Mouse (Mus musculus): ENCODE measurements at regions not wholly inside any gene's neighbourhood (a gene's known extent, or its start where the extent isn't known, plus 50 kb on each side); places are given as distances from the start of the nearest gene placed in this dataset.

- DNase-seq (ENCODE audit: low read depth, low spot score), result no peak
Observed at GRCm38 (mm10) chr9:102449366-102449765, 56.2 kb upstream of the Ky start.

DNA sequence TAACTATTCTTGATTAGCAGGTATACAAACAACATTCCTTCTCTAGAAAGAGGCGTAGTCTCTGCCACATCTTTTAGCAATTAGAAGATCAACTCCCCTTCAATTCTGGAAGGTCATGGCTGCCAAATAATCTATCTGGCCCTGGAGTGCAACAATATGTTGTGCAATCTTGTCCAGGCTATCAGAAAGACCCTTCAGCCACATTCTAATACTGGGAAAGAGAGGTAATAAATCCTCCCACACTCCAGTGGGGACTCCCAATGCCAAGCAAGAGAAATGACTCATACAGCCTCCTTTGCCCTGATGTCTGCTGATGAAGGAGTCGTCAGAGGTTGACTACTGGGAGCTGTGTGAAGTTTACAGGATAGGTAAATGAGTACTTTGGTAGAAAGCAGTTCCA, 59.5 kb upstream of the Ky start:
- no peak for DNase-seq (ENCODE audit: low read depth, low spot score)

DNA sequence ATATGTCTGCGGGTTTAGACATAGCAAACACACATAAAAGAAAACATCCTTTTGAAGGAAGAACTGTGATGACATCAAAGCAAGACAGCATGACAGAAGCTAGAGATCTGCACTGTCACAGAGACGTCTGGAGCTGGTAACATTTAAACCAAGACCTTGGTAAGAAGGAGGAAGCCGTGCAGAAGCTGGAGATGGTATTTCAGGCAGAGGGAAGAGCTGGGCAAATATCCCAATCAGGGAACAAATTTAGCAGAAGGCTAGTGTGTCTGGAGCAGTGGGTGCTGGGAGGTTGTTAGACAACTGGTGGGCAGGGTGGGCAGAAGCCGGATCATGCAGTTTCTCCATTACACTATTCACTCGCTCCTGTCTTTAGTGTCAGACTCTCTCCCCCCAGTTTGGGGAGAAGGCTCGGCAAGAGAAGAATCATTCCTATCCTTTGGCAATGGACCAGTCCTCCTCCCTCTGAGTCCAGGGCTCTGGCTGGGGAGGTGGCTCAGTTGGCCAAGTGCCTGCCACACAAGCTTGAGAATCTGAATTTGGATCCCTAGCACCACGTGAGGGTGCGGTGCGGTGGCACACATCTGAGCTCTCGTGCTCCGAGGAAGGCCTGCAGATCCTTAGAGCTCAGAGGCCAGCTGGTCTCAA, 63.2 kb upstream of the Ky start:
- peak; percentile 72 for DNase-seq (ENCODE audit: low read depth, low spot score)

GRCm38 (mm10) chr9:102437641-102438040, 67.9 kb upstream of the Ky start:
- DNase-seq (ENCODE audit: low read depth, low spot score), result peak; percentile 43

GRCm38 (mm10) chr9:102436378-102436777, 69.2 kb upstream of the Ky start:
- DNase-seq (ENCODE audit: low read depth, low spot score), result no peak

DNA sequence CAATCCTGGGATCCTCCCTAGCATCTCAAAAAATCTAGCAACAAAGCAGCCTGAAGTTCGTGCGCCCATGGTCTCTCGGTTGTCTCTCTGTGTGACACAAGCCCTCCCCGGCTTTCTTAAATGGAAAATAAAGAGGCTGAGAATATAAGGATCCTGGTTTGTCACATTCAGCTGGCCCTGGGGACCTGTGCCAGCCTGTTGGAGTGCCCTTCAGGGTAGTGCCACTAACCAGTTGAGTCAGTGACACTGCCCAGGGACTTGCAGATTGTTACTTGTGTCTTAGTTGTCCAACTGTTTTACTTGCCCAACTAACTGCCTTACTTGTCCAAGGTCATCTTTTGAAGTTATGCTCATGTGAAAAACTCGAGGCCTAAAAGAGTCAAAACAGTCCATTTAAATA, 73.5 kb upstream of the Ephb1 start:
- DNase-seq (ENCODE audit: low read depth, low spot score), result no peak

GRCm38 (mm10) chr9:102424672-102425345, 70.3 kb upstream of the Ephb1 start:
- DNase-seq (ENCODE audit: low read depth, low spot score), result peak; percentile 68

DNA sequence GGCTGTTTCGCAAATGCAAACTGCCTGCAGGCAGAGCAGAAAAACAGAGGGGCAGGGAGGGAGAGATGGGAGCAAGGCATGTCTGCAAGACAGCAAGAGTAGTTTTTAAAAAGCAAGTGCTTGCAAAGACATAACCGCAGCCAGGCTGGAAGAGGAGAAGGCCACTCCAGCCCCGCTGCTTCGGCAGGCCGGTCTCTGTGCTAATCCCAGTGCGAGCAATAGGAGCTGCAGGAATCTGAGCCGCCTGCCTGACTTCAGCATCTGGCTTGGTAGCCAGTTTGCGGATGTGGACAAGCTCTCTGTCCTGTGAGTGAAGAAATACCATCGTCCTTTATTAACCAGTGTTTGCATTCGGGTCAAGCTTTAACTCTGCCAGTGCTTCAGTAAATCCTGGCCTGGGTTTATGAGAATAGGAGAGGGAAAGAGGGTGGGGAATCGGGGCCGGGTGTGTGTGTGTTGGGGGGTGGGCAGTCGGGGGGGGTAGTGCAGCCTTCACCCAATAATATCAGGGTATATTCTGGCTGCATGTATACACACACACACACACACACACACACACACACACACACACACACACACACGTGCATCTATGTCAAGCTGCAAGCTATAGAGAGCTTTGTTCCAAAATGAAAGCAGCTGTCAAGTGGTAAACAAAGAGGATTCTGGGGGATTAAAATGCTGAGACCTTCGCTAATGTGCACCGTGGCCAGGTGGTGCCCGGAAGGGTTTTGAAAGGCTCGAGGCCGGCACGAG, 69.6 kb upstream of the Ephb1 start:
- DNase-seq (ENCODE audit: low read depth, low spot score), result peak; percentile 92

- no peak for DNase-seq (ENCODE audit: low read depth, low spot score)
Observed at GRCm38 (mm10) chr9:102423465-102423918, 69.0 kb upstream of the Ephb1 start.

GRCm38 (mm10) chr9:102421826-102422225, 67.3 kb upstream of the Ephb1 start:
- peak; percentile 62 for DNase-seq (ENCODE audit: low read depth, low spot score)

- no peak for DNase-seq (ENCODE audit: low read depth, low spot score)
Observed at GRCm38 (mm10) chr9:102420196-102420595, 65.7 kb upstream of the Ephb1 start.

- DNase-seq (ENCODE audit: low read depth, low spot score), result no peak
Observed at GRCm38 (mm10) chr9:102413631-102414030, 59.1 kb upstream of the Ephb1 start.

DNA sequence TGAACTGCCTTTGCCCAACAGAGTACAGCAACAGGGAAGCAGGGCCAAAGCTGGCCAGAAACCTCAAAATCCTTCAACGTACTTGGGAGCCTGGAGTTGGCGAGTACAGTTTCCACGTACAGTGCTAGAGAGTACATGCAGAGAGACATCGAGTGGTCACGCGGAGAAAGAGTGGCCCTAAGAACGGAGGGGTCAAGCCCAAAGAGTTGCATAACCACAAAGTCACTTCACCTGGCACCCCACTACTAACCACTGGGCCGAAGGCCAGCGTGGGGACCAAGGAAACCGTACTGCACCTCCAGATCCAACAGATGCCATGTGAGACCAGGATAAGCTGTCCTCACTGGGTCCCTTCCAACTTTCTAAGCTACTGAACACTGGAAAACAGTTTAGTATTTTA, 56.2 kb upstream of the Ephb1 start:
- DNase-seq (ENCODE audit: low read depth, low spot score), result peak; percentile 88

DNA sequence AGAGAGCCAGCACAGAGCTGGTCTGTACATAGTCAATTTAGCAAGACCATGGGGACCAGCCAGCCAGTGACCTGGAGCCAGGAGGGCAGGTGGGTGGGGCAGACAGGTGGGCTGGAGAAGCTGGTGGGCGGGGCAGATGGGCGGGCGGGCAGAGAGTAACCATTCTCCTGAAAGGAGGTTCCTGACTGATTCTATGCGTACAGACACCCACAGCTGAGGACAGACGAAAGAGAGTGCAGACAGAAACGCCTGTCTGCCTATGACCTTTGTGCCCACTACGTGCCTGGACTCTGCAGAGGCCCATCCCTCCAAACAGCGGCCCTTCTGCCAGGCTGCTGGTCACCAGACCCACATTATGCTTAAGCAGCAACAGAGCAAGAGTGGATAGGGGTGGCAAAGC, 51.5 kb upstream of the Ephb1 start:
- no peak for DNase-seq (ENCODE audit: low read depth, low spot score)

All from skeletal muscle tissue, adult 2 months (tissue).